Mouse (Mus musculus): ENCODE results near the gene Fezf2. TPM values are rescaled to one million over a fixed set of nuclear protein-coding genes. Genes with fewer than 3 reads are reported as not detected.

The Fezf2 gene
- polyA plus RNA-seq, 1 experiment from 2014 or later, result 52.6 TPM

DNA sequence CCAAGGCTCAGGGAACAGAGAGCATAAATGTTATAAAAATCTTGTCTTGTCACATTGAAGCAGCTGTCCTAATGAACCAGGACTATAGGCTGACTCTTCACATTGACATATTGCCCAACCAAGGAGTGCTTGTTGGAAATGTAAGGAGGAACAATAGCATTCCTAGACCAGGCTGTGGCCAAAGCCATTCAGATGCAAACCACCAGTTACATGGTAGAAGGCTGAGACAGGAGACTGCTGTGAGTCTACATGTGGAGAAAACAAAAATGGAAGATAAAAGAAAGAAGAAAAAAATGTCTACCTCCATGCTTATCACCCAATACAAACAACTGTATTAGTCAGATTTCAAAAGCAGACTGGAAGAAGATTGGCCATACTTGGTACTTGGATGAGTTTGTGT, 48.8 kb downstream of the Fezf2 start:
- Histone ChIP-seq H3K27me3 (no peaks in the 10 kb centered on the region), H3K36me3 (replicated peaks) (peaks cover 4% of the 10 kb centered on the region), H3K4me3 (replicated peaks) (no peak overlapping the region), H3K4me2 (no peak overlapping the region), H3K27ac (no peak overlapping the region), H3K4me1 (peaks cover 8% of the 10 kb centered on the region), H3K9me3 (no peaks in the 10 kb centered on the region), H3K9ac (no peak overlapping the region)
- no peak; the same call in 1 of the 2 replicates for ATAC-seq (ENCODE audit: low FRiP score)

DNA sequence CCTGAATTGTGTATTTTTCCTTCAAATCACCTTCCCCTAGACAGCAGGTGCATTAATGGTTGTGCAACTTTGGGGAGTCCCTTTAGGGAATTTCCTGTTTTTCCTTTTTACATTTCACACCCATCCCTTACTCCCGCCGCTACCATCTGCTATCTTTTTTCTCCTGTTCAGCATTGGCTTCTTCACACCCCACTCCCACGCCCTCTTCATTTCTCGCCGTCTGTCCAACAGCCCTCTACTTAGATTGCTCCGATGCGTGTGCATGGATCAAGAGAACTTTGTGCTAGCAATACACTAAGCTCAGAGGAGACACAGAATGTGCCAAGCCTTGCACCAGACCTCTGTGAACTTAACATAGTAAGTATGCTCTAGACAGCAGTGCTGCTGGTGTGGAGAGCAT, 51.6 kb downstream of the Fezf2 start:
- H3K4me2 ChIP-seq, result no peak overlapping the region
- ATAC-seq (ENCODE audit: low FRiP score), result no peak
- no peaks in the 10 kb centered on the region for H3K9me3 ChIP-seq
- H3K27me3 ChIP-seq, result no peaks in the 10 kb centered on the region
- H3K36me3 ChIP-seq (replicated peaks), result peaks cover 4% of the 10 kb centered on the region
- WGBS, result 90% methylated on average over 7 of the region's 7 CpGs
- H3K9ac ChIP-seq, result no peak overlapping the region
- H3K4me3 ChIP-seq (replicated peaks), result no peak overlapping the region
- H3K27ac ChIP-seq, result no peak overlapping the region
- H3K4me1 ChIP-seq, result peaks cover 8% of the 10 kb centered on the region

Other genes with a start within 250 kb of the Fezf2 start
- 0.13 and 0.37 TPM in 2 replicates for gene Gm49355, start 64.2 kb downstream of the Fezf2 start, polyA plus RNA-seq (2016; fragmentation: Nextera tagmentation; extraction: Ambion mirVana)
- gene 3830406C13Rik, start 64.0 kb downstream of the Fezf2 start, polyA plus RNA-seq (2016; fragmentation: Nextera tagmentation; extraction: Ambion mirVana), result 33.9 and 37.8 TPM in 2 replicates

Measured in forebrain, embryonic 12.5 days (tissue).